Mouse (Mus musculus) lung, postnatal 36 days (tissue): ENCODE results near the gene Rrnad1.

ENCODE experiments used
- DNase-seq: peaks from one replicate; pipeline ENCODE4 v3.0.0; 2022; ENCODE audit warnings: mixed read lengths

Rrnad1 gene

DNA sequence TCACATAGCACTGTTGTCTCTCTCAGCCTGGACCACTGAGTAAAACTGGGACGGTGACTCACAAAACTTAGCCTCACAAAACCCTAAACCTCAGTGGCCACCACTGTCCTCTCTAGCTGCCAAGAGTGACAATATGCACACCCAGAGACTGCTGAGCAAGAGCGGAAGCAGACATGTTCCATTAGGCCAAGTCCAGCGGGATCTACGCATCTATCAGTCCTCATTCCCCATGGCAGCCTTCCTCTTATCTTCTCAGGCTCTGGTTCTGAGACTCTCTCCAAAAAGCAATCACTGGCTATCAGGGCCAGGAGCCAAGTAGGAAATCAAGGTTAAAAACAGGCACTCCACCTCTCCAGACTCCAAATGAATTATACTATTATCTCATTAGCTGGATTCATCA is 52.8 kb downstream of the Rrnad1 start:
- no peak for DNase-seq
